Mouse (Mus musculus): ENCODE data around the gene Fam114a1.

GRCm38 (mm10) chr5:65038305-65038704 is 68.4 kb downstream of the Fam114a1 start:
- no peak for TF ChIP-seq CTCF (IDR thresholded peaks at IDR 0.05; ENCODE audit: extremely low read depth, insufficient read depth, insufficient read length, insufficient replicate concordance)
- TF ChIP-seq POLR2A (IDR thresholded peaks at IDR 0.05; ENCODE audit: low read depth, low read length): no peak

Data from spleen, adult 2 months (tissue).